Mouse (Mus musculus) Patski (cell line): ENCODE data around the gene Rnft2. TPM values are rescaled to one million over a fixed set of nuclear protein-coding genes. Genes with fewer than 3 reads are reported as not detected.

Source experiments
- ATAC-seq: fragments of 100-300 bp; one replicate; pipeline ENCODE4 v1.8.0; 2021
- CTCF ChIA-PET: fragments of 350-600 bp; sonication (Branson Sonifier 250); formaldehyde crosslinking; loops from one replicate; lab custom pipeline; 2022; ENCODE audit warnings: inconsistent platforms; lab: Charles Lee
- POLR2A ChIA-PET: fragments of 350-600 bp; sonication (Branson Sonifier 250); formaldehyde crosslinking; loops from one replicate; lab custom pipeline; 2022; ENCODE audit warnings: antibody characterized with exemption, inconsistent platforms; lab: Charles Lee
- DNase-seq: peaks from one replicate; pipeline ENCODE4 v3.0.0-alpha.2; 2011; ENCODE audit warnings: low read depth, low spot score
- H3K27me3 ChIP-seq: fragments of 371-371 bp; one replicate; pipeline ENCODE4 v1.5.1; 2021
- CTCF ChIP-seq: fragments of 100-300 bp; IDR thresholded peaks from one replicate; pipeline ENCODE4 v1.5.1; 2021
- in situ Hi-C: fragments of 300-500 bp; cut with MboI; formaldehyde crosslinking; loops from 3 replicates; pipeline ENCODE4 v1.11.1; 2018; ENCODE audit warnings: low pct_unique_long_range_greater_than_20kb, mixed read lengths
- polyA plus RNA-seq: library from polyadenylated mRNA; unstranded; gene quantifications from one replicate; pipeline ENCODE4 v1.2.3, GENCODE M21; 2021

Gene Rnft2
- 5.5 TPM for polyA plus RNA-seq

DNA sequence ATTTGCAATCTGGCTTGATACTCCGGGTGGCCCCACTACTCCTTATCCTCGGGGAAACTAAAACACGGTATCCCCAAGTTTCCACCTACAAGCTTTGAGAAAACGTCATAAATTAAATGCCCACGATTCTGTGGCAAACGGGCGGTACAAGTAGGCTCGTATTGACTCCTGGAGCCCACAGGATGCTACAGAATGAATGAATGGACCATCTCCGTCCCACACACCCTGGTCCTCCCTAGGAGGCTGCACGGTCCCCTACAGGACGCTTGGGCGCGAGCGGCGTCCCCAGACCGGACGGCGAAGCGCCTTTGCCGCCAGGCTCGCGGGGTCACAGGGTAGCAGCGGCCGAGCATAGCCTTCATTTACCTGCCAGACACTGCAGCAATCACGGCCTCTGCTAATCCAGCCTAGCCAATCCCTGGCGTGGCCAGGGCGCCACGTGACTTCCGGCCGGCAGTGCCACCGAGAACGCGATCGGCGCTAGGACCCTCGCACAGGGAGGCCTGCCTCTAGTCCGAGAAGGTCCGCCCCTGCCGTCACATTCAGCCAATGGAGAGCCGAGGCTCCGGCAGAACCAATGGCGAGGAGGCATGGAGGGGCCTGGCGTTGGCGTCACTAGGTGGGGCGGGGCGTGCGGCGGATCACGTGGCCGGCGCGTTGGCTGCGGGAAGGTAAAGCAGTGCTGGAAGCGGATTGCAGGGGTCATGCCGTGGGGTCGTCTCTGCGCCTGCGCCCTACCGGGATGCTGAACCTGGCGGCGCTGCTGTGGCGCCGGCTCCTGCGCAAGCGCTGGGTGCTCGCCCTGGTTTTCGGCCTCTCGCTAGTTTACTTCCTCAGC lies at the start of gene Rnft2, which contains the start of gene 2410131K14Rik:
Rnft2 (minus strand) TSS at position 511 of the 838 bp plus-strand sequence.
2410131K14Rik (plus strand) TSS at position 622 of the 838 bp plus-strand sequence.
- ChIA-PET POLR2A (no interaction called here), CTCF (interaction anchor here (1.2 kb wide), 2 partner anchors 31 to 61 kb away, joined by 3 read pairs; no protein-coding TSS in a partner anchor)
- no peaks in the 10 kb centered on the region for H3K27me3 ChIP-seq
- DNase-seq, result peak; percentile 98
- TF ChIP-seq CTCF, result no peak
- ATAC-seq, result peak; percentile 99
- in situ Hi-C loops, result no loop called here

DNA sequence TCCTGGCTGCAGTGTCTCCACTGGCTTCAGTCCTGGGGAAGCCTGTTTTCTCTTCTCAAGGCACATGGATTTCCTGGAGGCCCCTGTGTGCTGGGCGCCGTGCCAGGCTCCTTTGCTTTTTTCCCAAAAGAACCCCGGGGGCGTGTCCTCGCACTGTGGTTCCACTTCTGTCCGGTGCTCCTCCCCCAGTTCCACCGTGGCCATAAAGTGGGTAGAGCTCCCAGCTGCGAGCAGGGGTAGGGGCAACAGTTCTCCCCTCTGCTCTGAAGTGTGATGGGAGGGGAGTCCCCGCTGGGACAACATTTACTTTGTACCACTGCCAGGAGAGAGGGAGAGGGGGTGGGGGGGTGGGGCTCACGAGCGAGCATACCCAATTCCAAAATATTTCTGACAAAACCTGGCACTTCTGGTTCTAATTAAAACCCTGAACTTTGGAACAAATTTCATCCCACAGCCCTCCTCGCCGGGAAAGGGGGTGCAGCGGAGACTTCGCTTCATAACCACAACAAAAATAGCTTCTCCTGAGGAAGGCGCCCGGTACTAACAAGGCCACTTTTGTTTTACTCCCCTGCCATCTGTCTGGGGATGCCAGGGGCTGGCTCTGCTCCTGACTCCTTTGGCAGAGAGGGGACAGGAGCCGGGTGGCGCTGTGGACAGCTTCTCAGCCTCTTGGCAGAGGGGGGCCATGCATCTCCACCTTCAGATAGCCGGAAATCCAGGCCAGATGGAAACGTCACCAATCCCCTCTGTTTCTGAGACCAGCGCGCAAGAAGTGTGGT lies 49.4 kb upstream of the Rnft2 start:
- H3K27me3 ChIP-seq, result no peaks in the 10 kb centered on the region
- ChIA-PET POLR2A (interaction anchor here (0.5 to 0.7 kb wide), 3 partner anchors 31 to 975 kb away, joined by 3 read pairs; no protein-coding TSS in a partner anchor), CTCF (no interaction called here)
- no peak for TF ChIP-seq CTCF
- no peak for DNase-seq
- in situ Hi-C loops, result no loop called here
- ATAC-seq, result peak; percentile 13

DNA sequence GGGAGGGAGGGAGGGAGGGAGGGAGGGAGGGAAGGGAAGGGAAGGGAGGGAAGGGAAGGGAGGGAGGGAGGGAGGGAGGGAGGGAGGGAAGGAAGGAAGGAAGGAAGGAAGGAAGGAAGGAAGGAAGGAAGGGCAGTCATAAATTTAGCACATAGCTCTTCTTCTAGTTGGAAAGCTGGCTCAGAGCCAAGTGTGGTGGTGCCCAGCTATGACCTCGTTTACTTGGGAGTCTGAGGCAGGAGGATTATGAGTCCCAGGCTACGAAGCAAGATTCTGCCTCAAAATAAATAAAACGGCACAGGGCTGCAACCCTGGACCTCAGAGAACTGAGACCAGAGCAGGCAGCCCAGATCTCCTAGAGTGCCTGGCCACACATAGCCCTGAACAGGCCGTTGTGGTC lies 47.6 kb upstream of the Rnft2 start:
- ChIA-PET CTCF (no interaction called here), POLR2A (interaction anchor here (0.5 kb wide), 1 partner anchor 7 kb away, joined by 3 read pairs; no protein-coding TSS in a partner anchor)
- ATAC-seq (no peak), DNase-seq (no peak)
- in situ Hi-C loops, result no loop called here
- H3K27me3 ChIP-seq, result no peaks in the 10 kb centered on the region
- no peak for TF ChIP-seq CTCF

DNA sequence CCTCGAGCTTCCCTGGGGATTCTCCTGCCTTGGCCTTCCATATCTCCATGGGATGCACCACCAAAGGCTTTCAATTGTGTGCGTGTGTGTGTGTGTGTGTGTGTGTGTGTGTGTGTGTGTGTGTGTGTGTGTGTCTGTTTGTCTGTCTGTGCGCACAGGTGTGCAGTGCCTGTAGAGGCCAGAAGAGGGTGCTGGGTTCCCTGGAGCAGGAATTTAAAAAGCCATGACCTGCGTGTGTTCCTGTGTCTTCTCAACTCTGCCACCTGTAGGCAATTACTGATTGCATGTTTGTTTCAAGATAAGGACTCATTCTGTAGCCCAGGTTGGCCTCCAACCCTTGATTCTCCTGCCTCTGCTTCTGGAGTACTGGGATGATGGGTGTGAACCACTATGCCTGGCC lies 46.5 kb upstream of the Rnft2 start:
- ChIA-PET POLR2A (interaction anchor here (0.7 kb wide), 1 partner anchor 12 kb away, joined by 4 read pairs; no protein-coding TSS in a partner anchor), CTCF (no interaction called here)
- no peak for DNase-seq
- no peaks in the 10 kb centered on the region for H3K27me3 ChIP-seq
- ATAC-seq, result no peak
- in situ Hi-C loops, result no loop called here
- no peak for TF ChIP-seq CTCF

DNA sequence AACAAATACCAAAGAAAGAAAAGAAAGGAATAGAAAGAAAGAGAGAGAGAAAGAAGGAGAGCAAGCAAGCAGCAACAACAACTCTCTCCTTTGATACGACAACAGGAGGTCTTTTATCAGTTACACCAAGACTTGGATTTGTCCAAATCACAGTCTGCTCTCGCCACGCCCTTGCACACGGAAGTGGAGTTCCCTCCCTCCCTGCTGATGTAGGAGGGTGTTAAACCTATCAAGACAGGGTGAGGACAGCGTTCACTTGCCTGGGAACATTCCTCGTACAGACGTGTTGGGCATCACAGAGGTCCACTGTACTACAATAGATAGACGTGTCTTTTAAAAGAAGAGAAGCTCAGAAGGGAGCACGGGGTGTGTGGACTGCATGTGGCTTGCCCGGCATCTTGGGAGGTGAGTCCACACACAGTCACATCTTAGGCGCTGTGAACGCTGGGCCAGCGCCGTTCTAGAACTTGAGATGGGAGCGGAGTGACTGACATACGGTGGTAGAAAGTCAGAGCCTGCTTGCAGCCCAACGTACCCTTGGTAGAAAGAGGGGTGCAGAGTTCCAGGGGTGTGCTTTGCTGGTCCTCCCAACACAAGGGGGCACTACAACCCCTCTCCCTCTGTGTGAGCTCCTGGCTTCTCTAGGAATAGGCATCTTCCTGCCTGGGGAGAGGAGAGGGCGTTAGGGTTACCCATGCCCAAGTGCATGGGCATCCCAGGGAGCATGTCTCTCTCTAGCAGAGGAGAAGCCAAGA lies 33.0 kb upstream of the Rnft2 start:
- peaks cover 46% of the 10 kb centered on the region for H3K27me3 ChIP-seq
- no peak for TF ChIP-seq CTCF
- in situ Hi-C loops, result no loop called here
- ChIA-PET POLR2A (no interaction called here), CTCF (no interaction called here)
- DNase-seq (no peak), ATAC-seq (no peak)

DNA sequence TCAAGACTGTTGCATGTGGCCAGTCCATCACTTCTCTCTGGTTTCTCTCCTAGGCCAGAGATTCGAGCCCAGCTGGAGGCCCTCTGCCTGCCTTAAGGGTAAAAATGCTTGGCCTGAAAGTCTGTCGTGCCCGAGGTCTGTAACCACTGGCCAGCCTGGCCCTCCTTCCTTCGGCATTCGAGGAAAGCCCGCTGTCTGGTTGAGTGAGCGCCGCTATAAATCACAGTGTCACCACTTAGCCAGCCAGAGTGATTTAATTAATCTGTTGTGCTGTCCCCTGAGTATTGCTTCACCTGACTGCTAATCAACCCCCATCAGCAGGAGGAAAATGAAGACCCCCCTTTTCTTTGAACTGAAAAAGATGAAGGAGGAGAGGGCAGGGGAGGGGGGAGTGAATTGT lies 31.8 kb upstream of the Rnft2 start:
- no peak for TF ChIP-seq CTCF
- CTCF ChIA-PET, result interaction anchor here (1.3 kb wide), 1 partner anchor 381 kb away, joined by 3 read pairs; no protein-coding TSS in a partner anchor
- ATAC-seq (no peak), DNase-seq (no peak)
- POLR2A ChIA-PET, result no interaction called here
- in situ Hi-C loops, result no loop called here
- peaks cover 55% of the 10 kb centered on the region for H3K27me3 ChIP-seq

DNA sequence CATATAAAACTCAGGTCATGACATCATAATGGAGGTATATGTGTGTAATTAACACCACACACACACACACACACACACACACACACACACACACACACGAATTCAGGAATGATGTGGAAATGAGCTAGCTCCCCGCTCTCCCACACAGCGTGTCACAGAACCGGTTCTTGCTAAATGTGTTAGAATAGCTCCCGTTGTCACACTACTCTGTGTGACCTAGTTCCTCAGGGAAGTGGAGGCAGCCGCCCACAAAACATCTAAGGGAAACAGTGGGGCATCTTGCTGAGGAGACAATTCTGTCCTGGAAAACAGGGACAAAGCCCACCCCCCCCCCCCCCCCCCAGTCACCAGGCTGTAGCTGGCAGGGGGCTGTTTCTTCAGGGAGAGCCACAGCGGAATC lies 31.4 kb upstream of the Rnft2 start:
- DNase-seq (no peak), ATAC-seq (no peak)
- in situ Hi-C loops, result no loop called here
- TF ChIP-seq CTCF, result no peak
- CTCF ChIA-PET, result interaction anchor here (1.3 kb wide), 1 partner anchor 381 kb away, joined by 3 read pairs; no protein-coding TSS in a partner anchor
- POLR2A ChIA-PET, result no interaction called here
- H3K27me3 ChIP-seq, result peaks cover 59% of the 10 kb centered on the region

DNA sequence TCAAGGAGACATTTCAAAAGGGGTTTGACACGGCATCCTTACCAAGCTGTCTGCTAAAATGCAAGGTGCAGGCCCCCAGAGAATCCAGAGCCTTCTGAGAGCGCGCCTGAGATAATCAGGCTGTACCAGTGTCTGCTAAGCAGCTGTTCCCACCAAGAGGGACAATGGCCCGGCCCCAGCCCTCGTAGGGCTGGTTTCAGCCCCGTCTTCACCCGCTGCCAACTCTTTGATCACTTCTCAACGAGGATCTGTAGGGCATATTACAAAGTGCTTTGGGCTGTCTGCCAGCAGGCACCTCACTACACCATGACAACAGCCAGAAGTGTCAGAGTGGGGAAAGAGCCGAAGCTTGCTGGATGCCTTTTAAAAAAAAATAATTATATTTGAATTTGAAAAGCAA lies 29.6 kb upstream of the Rnft2 start:
- ATAC-seq, result no peak
- peaks cover 56% of the 10 kb centered on the region for H3K27me3 ChIP-seq
- CTCF ChIA-PET, result no interaction called here
- TF ChIP-seq CTCF, result no peak
- DNase-seq, result no peak
- POLR2A ChIA-PET, result interaction anchor here (0.6 to 0.7 kb wide), 2 partner anchors 10 to 451 kb away, joined by 3 to 4 read pairs; no protein-coding TSS in a partner anchor
- in situ Hi-C loops, result loop anchor here (5.0 to 25.0 kb wide), 2 partner anchors 53 to 1413 kb away; no protein-coding TSS in a partner anchor

DNA sequence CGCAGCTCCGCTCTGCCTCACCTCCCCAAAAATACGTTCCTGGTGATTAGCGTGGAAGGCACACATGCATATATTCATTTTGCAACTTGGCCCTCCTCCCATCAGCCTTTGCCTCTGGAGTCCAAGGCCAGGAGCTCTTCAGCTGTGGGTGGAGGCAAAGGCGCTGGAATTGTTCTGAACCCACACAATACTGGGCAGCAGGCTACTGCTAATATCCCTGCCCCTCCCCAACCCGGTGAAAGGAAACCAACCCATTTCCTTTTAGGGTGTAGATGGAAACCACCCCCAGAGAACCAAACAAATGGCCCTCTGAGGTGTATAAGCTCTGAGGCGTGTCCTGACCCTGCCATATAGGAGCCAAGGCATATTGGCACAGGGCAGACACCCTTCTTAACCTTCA lies 28.5 kb upstream of the Rnft2 start:
- peaks cover 50% of the 10 kb centered on the region for H3K27me3 ChIP-seq
- CTCF ChIA-PET, result no interaction called here
- no peak for TF ChIP-seq CTCF
- in situ Hi-C loops, result loop anchor here (5.0 to 25.0 kb wide), 2 partner anchors 54 to 1414 kb away; no protein-coding TSS in a partner anchor
- POLR2A ChIA-PET, result no interaction called here
- ATAC-seq (no peak), DNase-seq (no peak)
